Mouse (Mus musculus): ENCODE results near the gene Pde10a.

- no peak for TF ChIP-seq GATA1 (IDR thresholded peaks at IDR 0.05; ENCODE audit: borderline replicate concordance, low read length)
- no peak for TF ChIP-seq FLI1 (IDR thresholded peaks at IDR 0.05; ENCODE audit: low read length)
Observed at GRCm38 (mm10) chr17:8995344-8995743, 470.2 kb downstream of the Pde10a start.

All from megakaryocyte, embryonic 14.5 days (primary cell).